Mouse (Mus musculus) heart, postnatal 0 days (tissue): ENCODE results near the gene Ifih1. TPM values are rescaled to one million over a fixed set of nuclear protein-coding genes. Genes with fewer than 3 reads are reported as not detected.

Source experiments
- ATAC-seq: fragments of 200-750 bp; cut with Nextera tagmentation; 2 replicates; pipeline ENCODE4 v1.8.0; 2017; ENCODE audit warnings: low read depth, moderate number of reproducible peaks, moderate library complexity; ENCODE audit not compliant: insufficient read depth
- DNase-seq: peaks from one replicate; pipeline ENCODE4 v3.0.0-alpha.2; 2016; ENCODE audit warnings: low spot score
- H3K27ac ChIP-seq: fragments of 300-500 bp; sonication (generic); 2 replicates; pipeline ENCODE4 v1.5.1; 2014; ENCODE audit warnings: low read depth, mild to moderate bottlenecking
- H3K27me3 ChIP-seq: fragments of 300-500 bp; sonication (generic); 2 replicates; pipeline ENCODE4 v1.6.1; 2014; ENCODE audit warnings: low read length, mixed read lengths; ENCODE audit not compliant: control insufficient read depth, insufficient read depth
- H3K36me3 ChIP-seq: fragments of 300-500 bp; sonication (generic); replicated peaks from 2 replicates; pipeline ENCODE4 v1.6.1; 2014; ENCODE audit warnings: low read length, mixed read lengths; ENCODE audit not compliant: control insufficient read depth, insufficient read depth
- H3K4me1 ChIP-seq: fragments of 300-500 bp; sonication (generic); 2 replicates; pipeline ENCODE4 v1.6.1; 2014; ENCODE audit warnings: antibody characterized with exemption; ENCODE audit not compliant: control insufficient read depth, insufficient read depth
- H3K4me2 ChIP-seq: fragments of 300-500 bp; sonication (generic); 2 replicates; pipeline ENCODE4 v1.6.1; 2014; ENCODE audit warnings: low read depth, mild to moderate bottlenecking, low read length, moderate library complexity
- H3K4me3 ChIP-seq: fragments of 300-500 bp; sonication (generic); 2 replicates; pipeline ENCODE4 v1.5.1; 2014; ENCODE audit warnings: low read depth, low read length
- H3K9ac ChIP-seq: fragments of 300-500 bp; sonication (generic); replicated peaks from 2 replicates; pipeline ENCODE4 v1.6.1; 2014; ENCODE audit warnings: low read depth, low read length, mixed read lengths
- H3K9me3 ChIP-seq: fragments of 300-500 bp; sonication (generic); replicated peaks from 2 replicates; pipeline ENCODE4 v1.6.1; 2016; ENCODE audit warnings: low read length; ENCODE audit not compliant: control insufficient read depth
- CTCF ChIP-seq: IDR thresholded peaks from 2 replicates; pipeline ENCODE4 v1.5.1; 2016; ENCODE audit warnings: antibody characterized with exemption, control low read depth, low read depth
- EP300 ChIP-seq: IDR thresholded peaks from 2 replicates; pipeline ENCODE4 v1.6.1; 2016; ENCODE audit warnings: antibody characterized with exemption, low read depth
- WGBS: fragments of 180-500 bp; shearing (Covaris S2); extraction: QIAGEN DNeasy Blood & Tissue Kit; methylation state at CpG from one replicate; pipeline ENCODE4 v1.1.7; 2014; 5-methylcytosine and 5-hydroxymethylcytosine counted together
- polyA plus RNA-seq: library from polyadenylated mRNA; unstranded; fragments of >200 nt; fragmentation: Nextera tagmentation; extraction: Ambion mirVana; gene quantifications from 2 replicates; pipeline ENCODE4 v1.2.1, GENCODE M21; 2015
- total RNA-seq: library from RNA; depleted of rRNA; stranded (reverse); fragments of >200 nt; gene quantifications from 2 replicates; pipeline ENCODE4 v1.2.3, GENCODE M21; 2014; ENCODE audit warnings: low replicate concordance

Ifih1 gene
- total and polyA plus RNA-seq, 2 experiments from 2014 or later: 2.1 to 3.2 TPM

DNA sequence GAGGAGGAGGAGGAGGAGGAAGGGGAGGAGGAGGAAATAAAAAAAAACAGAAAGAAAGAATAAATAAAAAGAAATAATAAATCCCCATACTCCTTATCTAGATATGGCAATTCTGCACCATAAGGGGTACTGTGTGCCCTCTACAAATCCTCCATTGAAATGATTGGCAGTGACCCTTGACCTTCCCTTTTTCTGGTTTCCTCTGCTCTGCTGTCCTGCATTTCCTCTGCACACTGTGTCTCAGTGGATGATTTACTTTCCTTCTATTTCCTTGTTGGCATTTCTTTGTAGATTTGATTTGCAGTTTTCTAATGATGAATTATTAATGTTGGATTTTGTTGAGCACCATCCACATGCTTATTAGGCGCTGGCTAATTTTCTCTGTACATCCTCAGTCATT lies 81.4 kb downstream of the Ifih1 start:
- no peak for DNase-seq
- H3K9me3 ChIP-seq: 0 out of 2 replicates have a peak, but pooled peaks cover 3% of the 10 kb centered on the region
- TF ChIP-seq CTCF (no peak), EP300 (no peak)

GRCm38 (mm10) chr2:62562661-62563485 lies 83.2 kb downstream of the Ifih1 start:
- Histone ChIP-seq H3K9ac (no peak overlapping the region), H3K9me3 (0 out of 2 replicates have a peak, but pooled peaks cover 3% of the 10 kb centered on the region), H3K4me2 (no peak overlapping the region), H3K27ac (no peak overlapping the region), H3K36me3 (no peaks in the 10 kb centered on the region), H3K4me3 (no peak overlapping the region), H3K27me3 (no peaks in the 10 kb centered on the region), H3K4me1 (no peaks in the 10 kb centered on the region)
- WGBS: 67% methylated on average over 5 of the region's 5 CpGs
- ATAC-seq (no peak), DNase-seq (no peak)
- TF ChIP-seq EP300 (no peak), CTCF (no peak)

More for the DNA sequence above, 81.4 kb downstream of the Ifih1 start:
- Histone ChIP-seq H3K4me1 (no peaks in the 10 kb centered on the region), H3K27ac (no peak overlapping the region), H3K4me2 (no peak overlapping the region), H3K4me3 (no peak overlapping the region), H3K9ac (no peak overlapping the region), H3K27me3 (no peaks in the 10 kb centered on the region), H3K36me3 (no peaks in the 10 kb centered on the region)
- WGBS: 68% methylated on average over 1 of the region's 1 CpGs
- no peak for ATAC-seq

- DNase-seq: no peak
- Histone ChIP-seq H3K4me1 (no peaks in the 10 kb centered on the region), H3K27ac (no peak overlapping the region), H3K27me3 (no peaks in the 10 kb centered on the region), H3K36me3 (no peaks in the 10 kb centered on the region), H3K9me3 (no peaks in the 10 kb centered on the region), H3K4me2 (no peak overlapping the region), H3K4me3 (no peak overlapping the region), H3K9ac (no peak overlapping the region)
- 78% methylated on average over 2 of the region's 2 CpGs for WGBS
- TF ChIP-seq CTCF: no peak
- no peak for TF ChIP-seq EP300
- ATAC-seq: no peak
Measured at GRCm38 (mm10) chr2:62557417-62557816, 88.6 kb downstream of the Ifih1 start.

GRCm38 (mm10) chr2:62556349-62556748 lies 89.7 kb downstream of the Ifih1 start:
- Histone ChIP-seq H3K9ac (no peak overlapping the region), H3K4me2 (no peak overlapping the region), H3K27me3 (no peaks in the 10 kb centered on the region), H3K9me3 (no peaks in the 10 kb centered on the region), H3K4me3 (no peak overlapping the region), H3K27ac (no peak overlapping the region), H3K4me1 (no peaks in the 10 kb centered on the region), H3K36me3 (no peaks in the 10 kb centered on the region)
- ATAC-seq (no peak), DNase-seq (no peak)
- WGBS: 81% methylated on average over 9 of the region's 9 CpGs
- TF ChIP-seq EP300 (no peak), CTCF (no peak)

GRCm38 (mm10) chr2:62549659-62550058 lies 96.4 kb downstream of the Ifih1 start:
- H3K4me2 ChIP-seq: no peak overlapping the region
- no peaks in the 10 kb centered on the region for H3K9me3 ChIP-seq
- H3K4me3 ChIP-seq: no peak overlapping the region
- DNase-seq: no peak
- H3K4me1 ChIP-seq: no peaks in the 10 kb centered on the region
- no peak overlapping the region for H3K27ac ChIP-seq
- H3K27me3 ChIP-seq: no peaks in the 10 kb centered on the region
- no peak for TF ChIP-seq CTCF
- TF ChIP-seq EP300: no peak
- H3K36me3 ChIP-seq: no peaks in the 10 kb centered on the region
- 74% methylated on average over 3 of the region's 3 CpGs for WGBS
- H3K9ac ChIP-seq: no peak overlapping the region
- ATAC-seq: no peak

GRCm38 (mm10) chr2:62549131-62549530 lies 96.9 kb downstream of the Ifih1 start:
- Histone ChIP-seq H3K27me3 (no peaks in the 10 kb centered on the region), H3K4me3 (no peak overlapping the region), H3K4me1 (no peaks in the 10 kb centered on the region), H3K36me3 (no peaks in the 10 kb centered on the region), H3K4me2 (no peak overlapping the region), H3K27ac (no peak overlapping the region), H3K9me3 (no peaks in the 10 kb centered on the region), H3K9ac (no peak overlapping the region)
- no peak for DNase-seq
- ATAC-seq: no peak
- 71% methylated on average over 4 of the region's 4 CpGs for WGBS
- no peak for TF ChIP-seq EP300
- TF ChIP-seq CTCF: no peak
